Mouse (Mus musculus): ENCODE measurements around the gene Cnot8. TPM values are rescaled to one million over a fixed set of nuclear protein-coding genes. Genes with fewer than 3 reads are reported as not detected.

The Cnot8 gene
- total RNA-seq, 2 experiments from 2014 or later, result 48.2 to 50.3 TPM

GRCm38 (mm10) chr11:58146241-58146640 is 42.3 kb downstream of the Cnot8 start:
- DNase-seq (ENCODE audit: low spot score in 2 of 2), result no peak

- no peak for DNase-seq (ENCODE audit: low spot score in 2 of 2)
These were observed 51.5 kb downstream of the Cnot8 start for GRCm38 (mm10) chr11:58155458-58155857.

- no peak for DNase-seq (ENCODE audit: low spot score in 2 of 2)
These were observed 52.9 kb downstream of the Cnot8 start for GRCm38 (mm10) chr11:58156871-58157270.

- no peak for DNase-seq (ENCODE audit: low spot score in 2 of 2)
These were observed 61.1 kb downstream of the Cnot8 start for GRCm38 (mm10) chr11:58165072-58165471.

GRCm38 (mm10) chr11:58167822-58168166 is 63.8 kb downstream of the Cnot8 start:
- DNase-seq (ENCODE audit: low spot score in 2 of 2), result no peak

Other genes starting within 250 kb of the Cnot8 start
- 10 to 100 TPM; 86.6 to 93.6 TPM for gene Larp1, start 95.1 kb upstream of the Cnot8 start, total RNA-seq (2021)
- not detected for gene Gm12248, start 11.0 kb upstream of the Cnot8 start, total RNA-seq (2021)
- gene Gemin5, start 64.4 kb downstream of the Cnot8 start, total RNA-seq (2021), result 10 to 100 TPM; 17.7 to 20.3 TPM
- 10 to 100 TPM; 30.7 to 34.4 TPM for gene Mrpl22, start 67.5 kb downstream of the Cnot8 start, total RNA-seq (2021)
- 1 to 10 TPM in 1 of 2 experiments, under 1 TPM in 1; 0.97 to 1.3 TPM for gene Igtp, start 95.4 kb downstream of the Cnot8 start, total RNA-seq (2021)
- gene Irgm2, start 95.5 kb downstream of the Cnot8 start, total RNA-seq (2021), result 1 to 10 TPM; 1.7 to 1.9 TPM
- gene 4930438A08Rik, start 170.6 kb downstream of the Cnot8 start, total RNA-seq (2021), result not detected
- gene Zfp692, start 202.9 kb downstream of the Cnot8 start, total RNA-seq (2021), result 10 to 100 TPM; 20.1 to 20.2 TPM
- gene Zfp672, start 226.2 kb downstream of the Cnot8 start, total RNA-seq (2021), result 10 to 100 TPM; 47.7 to 52.0 TPM
- 10 to 100 TPM; 67.1 to 69.3 TPM for gene Sh3bp5l, start 226.6 kb downstream of the Cnot8 start, total RNA-seq (2021)